Mouse (Mus musculus) limb, embryonic 11.5 days (tissue): Measurements from ENCODE around the gene Tbx5. TPM values are rescaled to one million over a fixed set of nuclear protein-coding genes. Genes with fewer than 3 reads are reported as not detected.
A peak's percentile ranks its signal among the peaks of the same experiment; 100 is the strongest.

Experiments used
- ATAC-seq: fragments of 200-750 bp; cut with Nextera tagmentation; 2 replicates; pipeline ENCODE4 v1.8.0; 2017; ENCODE audit warnings: low read depth; ENCODE audit not compliant: insufficient number of reproducible peaks, low FRiP score, low TSS enrichment
- DNase-seq: peaks from one replicate; pipeline ENCODE4 v3.0.0-alpha.2; 2015; ENCODE audit warnings: low spot score
- H3K27ac ChIP-seq: fragments of 300-500 bp; sonication (generic); replicated peaks from 2 replicates; pipeline ENCODE4 v1.5.1; 2014; ENCODE audit warnings: low read depth, mild to moderate bottlenecking, low read length
- H3K27me3 ChIP-seq: fragments of 300-500 bp; sonication (generic); 2 replicates; pipeline ENCODE4 v1.6.1; 2014; ENCODE audit warnings: mild to moderate bottlenecking, low read length, mixed read lengths; ENCODE audit not compliant: control insufficient read depth, insufficient read depth
- H3K36me3 ChIP-seq: fragments of 300-500 bp; sonication (generic); 2 replicates; pipeline ENCODE4 v1.6.1; 2014; ENCODE audit warnings: mild to moderate bottlenecking, low read length, moderate library complexity, mixed read lengths; ENCODE audit not compliant: control insufficient read depth, insufficient read depth
- H3K4me1 ChIP-seq: fragments of 300-500 bp; sonication (generic); 2 replicates; pipeline ENCODE4 v1.6.1; 2014; ENCODE audit warnings: low read length, mixed read lengths; ENCODE audit not compliant: control insufficient read depth, insufficient read depth
- H3K4me2 ChIP-seq: fragments of 300-500 bp; sonication (generic); 2 replicates; pipeline ENCODE4 v1.6.1; 2014; ENCODE audit warnings: low read depth, mild to moderate bottlenecking, moderate library complexity; ENCODE audit not compliant: severe bottlenecking
- H3K4me3 ChIP-seq: fragments of 300-500 bp; sonication (generic); 2 replicates; pipeline ENCODE4 v1.5.1; 2014; ENCODE audit warnings: low read depth, low read length
- H3K9ac ChIP-seq: fragments of 300-500 bp; sonication (generic); 2 replicates; pipeline ENCODE4 v1.6.1; 2014; ENCODE audit warnings: mild to moderate bottlenecking, low read length
- H3K9me3 ChIP-seq: fragments of 300-500 bp; sonication (generic); 2 replicates; pipeline ENCODE4 v1.6.1; 2016; ENCODE audit warnings: low read length; ENCODE audit not compliant: control insufficient read depth
- WGBS: fragments of 180-500 bp; shearing (Covaris S2); extraction: QIAGEN DNeasy Blood & Tissue Kit; methylation state at CpG from one replicate; pipeline ENCODE4 v1.1.7; 2014; 5-methylcytosine and 5-hydroxymethylcytosine counted together
- polyA plus RNA-seq: library from polyadenylated mRNA; unstranded; fragments of >200 nt; fragmentation: Nextera tagmentation; extraction: Ambion mirVana; gene quantifications from 2 replicates; pipeline ENCODE4 v1.2.1, GENCODE M21; 2014

The Tbx5 gene
- polyA plus RNA-seq, 1 experiment from 2014 or later: 34.3 TPM

DNA sequence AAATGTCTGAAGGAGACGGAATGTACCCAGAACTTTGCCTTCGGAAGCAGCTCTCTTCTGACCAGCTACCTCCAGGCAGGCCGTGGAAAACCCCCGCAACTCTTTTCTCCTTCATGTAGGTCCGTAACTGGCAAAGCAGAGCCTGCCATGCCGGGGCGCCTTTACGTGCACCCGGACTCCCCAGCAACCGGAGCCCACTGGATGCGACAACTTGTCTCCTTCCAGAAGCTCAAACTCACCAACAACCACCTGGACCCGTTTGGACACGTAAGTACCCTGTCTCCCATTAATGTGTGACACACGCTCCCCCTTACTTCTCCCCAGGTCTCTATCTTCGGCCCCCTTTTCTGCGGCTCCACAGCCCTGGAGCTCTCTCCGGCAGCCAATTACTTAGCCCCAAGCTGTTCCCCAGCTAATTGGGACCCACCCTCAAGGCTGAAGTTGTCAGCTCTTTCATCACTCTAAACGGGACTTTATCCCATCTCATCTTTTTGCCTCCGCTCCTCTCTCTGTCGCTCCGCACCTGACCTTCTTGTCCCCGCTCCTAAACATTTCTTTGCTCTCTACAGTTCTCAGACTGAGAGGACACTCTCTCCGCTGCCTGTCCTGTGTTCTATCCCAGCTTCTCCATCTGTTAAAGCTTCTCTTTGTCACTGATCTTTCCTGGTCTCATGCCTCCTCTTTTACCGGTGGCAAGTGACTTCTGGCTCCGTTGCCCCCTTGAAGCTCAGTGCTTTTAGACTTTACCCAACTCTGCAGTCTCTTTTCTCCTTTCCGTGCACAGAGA, 9.4 kb downstream of the Tbx5 start:
- Histone ChIP-seq H3K9me3 (no peaks in the 10 kb centered on the region), H3K4me2 (peak overlapping the region; percentile 60), H3K9ac (peak overlapping the region; percentile 81), H3K4me3 (peak overlapping the region; percentile 37), H3K27me3 (peaks cover 57% of the 10 kb centered on the region), H3K4me1 (peaks cover 13% of the 10 kb centered on the region), H3K36me3 (peaks cover 4% of the 10 kb centered on the region; the same call in 1 of the 2 replicates), H3K27ac (peak overlapping the region; percentile 81)
- ATAC-seq: no peak
- WGBS: 3% methylated on average over 26 of the region's 26 CpGs
- DNase-seq: peak; percentile 60

DNA sequence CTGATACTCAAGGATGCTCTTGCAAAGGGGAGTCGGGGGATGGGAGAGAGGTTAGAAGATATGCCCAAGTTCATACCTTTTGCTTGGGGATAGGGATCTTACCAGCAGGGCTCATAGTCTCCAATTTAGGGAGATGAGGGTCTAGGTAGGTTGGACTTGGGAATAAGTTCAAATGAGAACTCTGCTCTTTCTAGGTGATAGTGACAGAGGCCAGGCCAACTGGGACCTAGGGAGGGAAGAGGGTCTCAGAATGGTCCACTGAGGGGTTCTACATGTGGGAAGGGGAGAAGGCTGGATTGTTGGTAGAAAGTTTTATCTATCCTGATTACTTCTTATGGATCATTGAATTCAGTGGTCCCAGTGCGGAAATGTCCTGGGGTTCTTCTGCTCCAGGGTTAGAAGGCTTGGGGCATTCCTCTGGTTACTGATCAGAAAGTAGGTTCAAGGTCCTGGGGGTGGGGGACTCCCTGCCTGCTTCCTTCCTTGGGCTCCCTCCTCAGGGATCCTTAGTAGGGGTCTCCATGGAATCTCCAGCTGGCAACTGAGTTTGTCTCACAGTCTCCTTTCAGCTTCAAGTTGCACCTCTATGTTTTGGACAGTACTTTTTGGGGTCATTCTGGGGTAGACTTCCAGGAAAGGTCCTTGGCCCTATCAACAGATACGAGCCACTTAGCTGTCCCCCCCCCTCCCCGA, 10.4 kb downstream of the Tbx5 start:
- Histone ChIP-seq H3K4me1 (peaks cover 13% of the 10 kb centered on the region), H3K4me3 (peak overlapping the region; percentile 37), H3K36me3 (peaks cover 2% of the 10 kb centered on the region; the same call in 1 of the 2 replicates), H3K27me3 (peaks cover 53% of the 10 kb centered on the region), H3K9ac (peak overlapping the region; percentile 81), H3K4me2 (peak overlapping the region; percentile 60), H3K9me3 (no peaks in the 10 kb centered on the region), H3K27ac (peak overlapping the region; percentile 2; the same call in 1 of the 2 replicates)
- ATAC-seq (no peak), DNase-seq (no peak)
- 10% methylated on average over 4 of the region's 4 CpGs for WGBS

GRCm38 (mm10) chr5:119843394-119843777, 10.9 kb downstream of the Tbx5 start:
- H3K4me1 ChIP-seq: peaks cover 13% of the 10 kb centered on the region
- ATAC-seq: no peak
- peak overlapping the region; percentile 60 for H3K4me2 ChIP-seq
- peaks cover 2% of the 10 kb centered on the region; the same call in 1 of the 2 replicates for H3K36me3 ChIP-seq
- peak overlapping the region; percentile 37; the same call in 1 of the 2 replicates for H3K4me3 ChIP-seq
- peaks cover 49% of the 10 kb centered on the region for H3K27me3 ChIP-seq
- H3K9me3 ChIP-seq: no peaks in the 10 kb centered on the region
- 2% methylated on average over 8 of the region's 8 CpGs for WGBS
- H3K9ac ChIP-seq: peak overlapping the region; percentile 81
- peak overlapping the region; percentile 2; the same call in 1 of the 2 replicates for H3K27ac ChIP-seq
- DNase-seq: peak; percentile 38

DNA sequence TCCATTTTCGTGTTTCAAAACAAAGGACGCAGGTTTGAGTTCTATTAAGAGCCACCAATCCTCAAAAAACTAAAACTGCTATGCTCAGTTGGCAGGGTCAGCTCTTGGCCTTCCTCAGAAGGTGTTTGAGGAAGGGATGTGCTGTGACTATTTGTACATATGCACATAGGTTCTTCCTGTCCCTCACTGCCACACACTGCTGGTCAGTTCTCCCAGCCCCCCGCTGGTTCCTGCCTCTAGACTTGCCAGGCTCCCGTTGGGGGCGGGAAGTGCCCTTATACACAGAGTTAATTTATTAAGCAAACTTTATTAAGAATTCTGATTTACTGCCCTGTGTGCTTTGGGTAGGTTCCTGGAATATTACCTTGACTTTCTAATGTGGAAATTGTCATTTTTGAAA, 11.9 kb downstream of the Tbx5 start:
- Histone ChIP-seq H3K36me3 (peaks cover 2% of the 10 kb centered on the region), H3K4me3 (no peak overlapping the region; the same call in 1 of the 2 replicates), H3K27ac (peak overlapping the region; percentile 2; the same call in 1 of the 2 replicates)

DNA sequence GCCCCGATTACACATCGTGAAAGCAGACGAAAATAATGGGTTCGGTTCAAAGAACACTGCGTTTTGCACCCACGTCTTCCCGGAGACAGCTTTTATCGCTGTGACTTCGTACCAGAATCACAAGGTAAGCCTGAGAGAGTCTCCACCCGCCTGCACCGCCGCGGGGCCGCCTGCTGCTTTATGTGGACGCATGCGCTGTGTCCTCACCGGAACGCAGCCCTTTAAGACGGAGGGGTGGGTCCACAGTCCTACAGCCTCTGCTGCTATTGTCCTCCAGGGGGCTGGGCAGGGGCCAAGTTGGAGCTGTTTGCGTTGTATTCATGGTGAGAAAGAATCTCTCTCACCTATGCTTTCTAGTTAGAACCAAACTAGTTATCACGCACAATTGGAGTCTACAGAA, 12.5 kb downstream of the Tbx5 start:
- Histone ChIP-seq H3K4me2 (peak overlapping the region; percentile 32; the same call in 1 of the 2 replicates), H3K4me3 (0 out of 2 replicates have a peak overlapping the region, but pooled peaks have one; percentile 6), H3K36me3 (peaks cover 2% of the 10 kb centered on the region), H3K27ac (peak overlapping the region; percentile 48), H3K4me1 (peaks cover 9% of the 10 kb centered on the region), H3K9me3 (no peaks in the 10 kb centered on the region), H3K9ac (peak overlapping the region; percentile 0; the same call in 1 of the 2 replicates), H3K27me3 (peaks cover 36% of the 10 kb centered on the region)
- DNase-seq (peak; percentile 84), ATAC-seq (no peak)
- WGBS: 2% methylated on average over 21 of the region's 21 CpGs

More for the DNA sequence above, 11.9 kb downstream of the Tbx5 start:
- Histone ChIP-seq H3K4me2 (peak overlapping the region; percentile 60; the same call in 1 of the 2 replicates), H3K27me3 (peaks cover 41% of the 10 kb centered on the region), H3K4me1 (peaks cover 13% of the 10 kb centered on the region), H3K9ac (peak overlapping the region; percentile 28; the same call in 1 of the 2 replicates), H3K9me3 (no peaks in the 10 kb centered on the region)
- DNase-seq: peak; percentile 66
- ATAC-seq: no peak
- WGBS: 5% methylated on average over 5 of the region's 5 CpGs

GRCm38 (mm10) chr5:119857052-119857451, 24.6 kb downstream of the Tbx5 start:
- Histone ChIP-seq H3K9me3 (no peaks in the 10 kb centered on the region), H3K36me3 (peaks cover 2% of the 10 kb centered on the region; the same call in 1 of the 2 replicates), H3K27me3 (no peaks in the 10 kb centered on the region), H3K4me3 (no peak overlapping the region), H3K9ac (no peak overlapping the region), H3K27ac (no peak overlapping the region), H3K4me1 (no peaks in the 10 kb centered on the region), H3K4me2 (no peak overlapping the region)
- ATAC-seq (no peak), DNase-seq (no peak)
- WGBS: 76% methylated on average over 4 of the region's 4 CpGs

- ATAC-seq (no peak), DNase-seq (no peak)
- Histone ChIP-seq H3K36me3 (peaks cover 3% of the 10 kb centered on the region; the same call in 1 of the 2 replicates), H3K27ac (no peak overlapping the region), H3K9ac (no peak overlapping the region), H3K4me2 (no peak overlapping the region), H3K4me3 (no peak overlapping the region), H3K4me1 (0 out of 2 replicates have a peak, but pooled peaks cover 5% of the 10 kb centered on the region), H3K27me3 (no peaks in the 10 kb centered on the region), H3K9me3 (no peaks in the 10 kb centered on the region)
- 82% methylated on average over 5 of the region's 5 CpGs for WGBS
These were observed 28.8 kb downstream of the Tbx5 start for GRCm38 (mm10) chr5:119861301-119861700.

- Histone ChIP-seq H3K4me2 (no peak overlapping the region), H3K36me3 (peaks cover 3% of the 10 kb centered on the region; the same call in 1 of the 2 replicates), H3K4me1 (0 out of 2 replicates have a peak, but pooled peaks cover 5% of the 10 kb centered on the region), H3K9me3 (no peaks in the 10 kb centered on the region), H3K27me3 (no peaks in the 10 kb centered on the region), H3K9ac (no peak overlapping the region), H3K27ac (no peak overlapping the region), H3K4me3 (no peak overlapping the region)
- no peak for DNase-seq
- WGBS: 86% methylated on average over 5 of the region's 5 CpGs
- no peak for ATAC-seq
These were observed 30.0 kb downstream of the Tbx5 start for GRCm38 (mm10) chr5:119862431-119862830.
